ENCODE assay signal across 14 mouse cellular contexts in genomic region chr9:84356167-84356566, GRCm38 (mm10).
"Had no signal": no experiment of that assay in that cellular context is flagged by ENCODE, and none has a peak within 500 bp of the region (broad histone marks: within the 10 kb centered on the region; RNA-seq: fewer than 3 reads in every experiment).

No protein-coding gene starts in this region.

- ATAC-seq: midbrain, embryonic 16.5 days had no signal

- DNase-seq: lung, adult 18-20 months; lung, embryonic 14.5 days; lung, postnatal 10 days; lung, postnatal 4 days; midbrain, embryonic 14.5 days; retina, postnatal 1 day; right cerebral cortex, adult 18-20 months; right cerebral cortex, postnatal 25 days; right cerebral cortex, postnatal 4 days; spleen, adult 18-20 months; thymus, adult 18-20 months; thymus, postnatal 14 days; thymus, postnatal 36 days had no signal
